Comparison of ENCODE assay signal across 8 mouse cellular contexts in the genomic region with DNA sequence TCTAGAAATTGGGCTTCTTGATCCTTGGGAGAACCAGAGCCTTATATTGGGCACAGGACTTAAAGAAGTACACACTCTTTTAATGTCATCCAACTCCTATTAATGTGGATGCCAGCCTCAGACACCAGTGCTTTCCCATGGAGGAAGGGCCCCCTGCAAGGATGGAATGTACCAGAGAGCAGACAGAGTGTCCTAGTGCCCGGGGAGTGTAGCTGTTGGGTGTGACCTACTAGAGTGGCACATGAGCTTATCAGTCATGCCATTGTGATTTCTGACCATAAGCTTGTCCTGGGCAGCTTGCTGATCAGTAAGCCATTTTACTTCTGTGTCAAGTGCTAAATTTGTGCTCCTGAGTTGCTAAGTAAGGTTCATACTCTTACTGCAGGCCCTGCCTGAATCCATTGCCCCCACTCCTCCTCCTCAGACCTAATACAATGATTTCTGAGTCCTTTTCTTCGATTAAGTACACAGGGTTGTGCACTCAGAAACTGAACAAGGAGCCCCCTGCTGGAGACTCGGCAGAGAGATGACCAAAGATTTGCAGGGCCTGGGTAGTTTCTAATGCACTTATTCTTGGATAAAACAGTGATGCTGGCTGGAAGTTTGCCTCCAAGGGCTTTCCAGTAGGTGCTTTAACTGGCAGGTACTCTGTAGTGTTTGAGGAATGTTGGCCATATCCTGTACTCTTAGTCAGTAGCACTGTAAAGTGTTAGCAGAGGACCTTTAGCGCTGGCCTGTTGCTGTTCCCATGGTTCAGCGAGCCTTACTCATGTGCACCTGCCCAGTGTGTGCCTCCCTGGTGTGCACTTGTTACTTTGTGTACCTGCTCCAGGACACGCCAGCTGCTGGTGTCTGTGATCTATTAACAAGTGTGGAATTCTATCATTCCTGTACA. TPM values are rescaled to one million over a fixed set of nuclear protein-coding genes. Genes with fewer than 3 reads are reported as not detected.
DNase-seq lines count a peak whose midpoint lies in the region; ATAC-seq and TF ChIP-seq lines count a peak whose summit lies in the region.
"Had no signal": no experiment of that assay in that cellular context is flagged by ENCODE, and none has a peak within 500 bp of the region (broad histone marks: within the 10 kb centered on the region; RNA-seq: fewer than 3 reads in every experiment).

No protein-coding gene starts in this region.

- no peak for ATAC-seq in kidney, embryonic 15.5 days (replicated peaks; ENCODE audit: low FRiP score)

- H3K4me2 ChIP-seq in kidney, embryonic 15.5 days = no peak overlapping the region
- H3K4me2 ChIP-seq in CH12.LX (ENCODE audit: insufficient read depth, low read depth, poor library complexity, severe bottlenecking) = no peak overlapping the region
- H3K4me2 ChIP-seq: embryonic facial prominence, embryonic 12.5 days had no signal

- no peak overlapping the region for H3K9ac ChIP-seq in kidney, embryonic 15.5 days
- no peak overlapping the region for H3K9ac ChIP-seq in CH12.LX (ENCODE audit: insufficient read depth, low read depth)
- H3K9ac ChIP-seq: embryonic facial prominence, embryonic 12.5 days had no signal

- WGBS in kidney, embryonic 15.5 days = 59% methylated on average over 6 of the region's 6 CpGs

- no peaks in the 10 kb centered on the region for H3K36me3 ChIP-seq in kidney, embryonic 15.5 days
- no peaks in the 10 kb centered on the region for H3K36me3 ChIP-seq in CH12.LX (replicated peaks in 1 of 2; ENCODE audit: control insufficient read depth in 1 of 2, insufficient read depth in 1 of 2, low read length in 1 of 2)
- H3K36me3 ChIP-seq: embryonic facial prominence, embryonic 12.5 days had no signal

- peak; percentile 7 for DNase-seq in kidney, adult 11 months
- peak; percentile 14 for DNase-seq in 416B (ENCODE audit: low read depth)
- peak; percentile 13 for DNase-seq in CH12.LX (ENCODE audit: extremely low read depth)
- peak; percentile 10 to 18 for DNase-seq in heart, postnatal 36 days
- peak; percentile 19 for DNase-seq in mesoderm, embryonic 11.5 days (ENCODE audit: low read depth, low spot score)
- DNase-seq in spleen, adult 18-20 months = no peak

- H3K9me3 ChIP-seq in kidney, embryonic 15.5 days (replicated peaks) = no peaks in the 10 kb centered on the region
- H3K9me3 ChIP-seq in CH12.LX (replicated peaks; ENCODE audit: low read length) = no peaks in the 10 kb centered on the region
- H3K9me3 ChIP-seq: embryonic facial prominence, embryonic 12.5 days had no signal

- H3K27ac ChIP-seq in kidney, embryonic 15.5 days = no peak overlapping the region
- H3K27ac ChIP-seq in CH12.LX (ENCODE audit: insufficient read depth, low read depth) = no peak overlapping the region
- H3K27ac ChIP-seq: embryonic facial prominence, embryonic 12.5 days had no signal

- 0 out of 2 replicates have a peak, but pooled peaks cover 3% of the 10 kb centered on the region for H3K27me3 ChIP-seq in kidney, embryonic 15.5 days
- peaks cover 33% of the 10 kb centered on the region for H3K27me3 ChIP-seq in CH12.LX (replicated peaks)
- H3K27me3 ChIP-seq: embryonic facial prominence, embryonic 12.5 days had no signal

- TF ChIP-seq RAD21 in CH12.LX (IDR thresholded peaks at IDR 0.05; ENCODE audit: low read depth, low read length) = no peak; the same call in 1 of the 2 replicates

- intact Hi-C loops in heart, postnatal 36 days (cut with DNase I) = loop anchor here (1.0 kb wide), 1 partner anchor 199 kb away; no protein-coding TSS in a partner anchor

- peak; percentile 8 to 58; a peak in 2 of 4 replicates for TF ChIP-seq CTCF in CH12.LX (conservative IDR thresholded peaks at IDR 0.05 in 1 of 2, IDR thresholded peaks at IDR 0.05 in 1 of 2; ENCODE audit: low read depth in 2 of 2, low read length in 2 of 2)

- peaks cover 12% of the 10 kb centered on the region; the same call in 1 of the 2 replicates for H3K4me1 ChIP-seq in kidney, embryonic 15.5 days
- peaks cover 0 to 3% of the 10 kb centered on the region in 2 experiments; a peak in 1 of 4 replicates for H3K4me1 ChIP-seq in CH12.LX (ENCODE audit: control insufficient read depth in 1 of 2, insufficient read depth in 2 of 2)
- H3K4me1 ChIP-seq: embryonic facial prominence, embryonic 12.5 days had no signal

- H3K4me3 ChIP-seq in kidney, embryonic 15.5 days (replicated peaks) = no peak overlapping the region
- no peak overlapping the region for H3K4me3 ChIP-seq in CH12.LX (replicated peaks in 1 of 3; ENCODE audit: low read depth in 2 of 3, low read length in 2 of 3, poor library complexity in 1 of 3)
- H3K4me3 ChIP-seq: embryonic facial prominence, embryonic 12.5 days had no signal

- in situ Hi-C loops in CH12.LX (cut with MboI; ENCODE audit: low pct_ligation_motif_present, low pct_unique_long_range_greater_than_20kb, low sequenced_read_pairs) = no loop called here

- TF ChIP-seq POLR2A in CH12.LX (IDR thresholded peaks at IDR 0.05; ENCODE audit: low read depth, low read length) = no peak

- dilution Hi-C loops in CH12.LX (cut with MboI; ENCODE audit: extremely low pct_ligation_motif_present, extremely low pct_unique_long_range_greater_than_20kb, low sequenced_read_pairs) = no loop called here

- no peak for TF ChIP-seq EP300 in CH12.LX (IDR thresholded peaks at IDR 0.05; ENCODE audit: low read length)

- H3K79me2 ChIP-seq in CH12.LX (replicated peaks; ENCODE audit: control insufficient read depth, extremely low read depth, insufficient read depth, poor library complexity, severe bottlenecking) = no peaks in the 10 kb centered on the region

TF ChIP-seq in CH12.LX, 34 proteins besides CTCF, POLR2A, EP300 and RAD21:
- no peak for TF ChIP-seq UBTF (IDR thresholded peaks at IDR 0.05; ENCODE audit: low read depth, low read length)
- no peak for TF ChIP-seq IRF4 (IDR thresholded peaks at IDR 0.05; ENCODE audit: low read depth, low read length)
- TF ChIP-seq SIN3A (IDR thresholded peaks at IDR 0.05; ENCODE audit: low read length) = no peak
- TF ChIP-seq BHLHE40 (IDR thresholded peaks at IDR 0.05; ENCODE audit: low read depth, low read length) = no peak
- TF ChIP-seq SMC3 (IDR thresholded peaks at IDR 0.05; ENCODE audit: low read depth, low read length) = no peak; the same call in 1 of the 2 replicates
- no peak for TF ChIP-seq MXI1 (IDR thresholded peaks at IDR 0.05; ENCODE audit: low read depth, low read length)
- no peak for TF ChIP-seq CHD1 (IDR thresholded peaks at IDR 0.05; ENCODE audit: low read depth, low read length)
- no peak for TF ChIP-seq JUN (IDR thresholded peaks at IDR 0.05; ENCODE audit: insufficient read depth, low read depth, low read length)
- no peak for TF ChIP-seq ETS1 (conservative IDR thresholded peaks at IDR 0.05; ENCODE audit: low read depth, low read length)
- no peak for TF ChIP-seq POLR2AphosphoS2 (IDR thresholded peaks at IDR 0.05; ENCODE audit: low read depth, low read length)
- TF ChIP-seq MAZ (IDR thresholded peaks at IDR 0.05; ENCODE audit: low read depth, low read length) = no peak
- no peak for TF ChIP-seq MAX (IDR thresholded peaks at IDR 0.05; ENCODE audit: low read length)
- no peak for TF ChIP-seq CHD2 (IDR thresholded peaks at IDR 0.05; ENCODE audit: low read length)
- TF ChIP-seq JUND (conservative IDR thresholded peaks at IDR 0.05; ENCODE audit: low read depth, low read length) = no peak
- TF ChIP-seq MYC (IDR thresholded peaks at IDR 0.05; ENCODE audit: low read depth, low read length) = no peak
- no peak for TF ChIP-seq HCFC1 (IDR thresholded peaks at IDR 0.05; ENCODE audit: low read depth, low read length)
- TF ChIP-seq TBP (conservative IDR thresholded peaks at IDR 0.05; ENCODE audit: low read depth, low read length) = no peak

RNA-seq across cellular contexts. Expression of a gene that starts 25.6 kb away (rescaled TPM):
- 115 and 121 TPM in 2 replicates for polyA plus RNA-seq in kidney, embryonic 15.5 days (2015; fragmentation: Nextera tagmentation; extraction: Ambion mirVana)
- total RNA-seq in CH12.LX (2012; rRNA removed) (0.92 and 0.98 TPM in 2 replicates), CH12.LX (2014; rRNA removed) (0.40 and 0.55 TPM in 2 replicates)
- polyA plus RNA-seq in CH12.LX (2012; ENCODE audit: insufficient read length, low read depth) = 0.33 and 0.71 TPM in 2 replicates
- total RNA-seq in heart, postnatal 36 days (2021) = 100 to 1,000 TPM in 1 of 2 experiments, 10 to 100 TPM in 1; 80.9 to 113 TPM

Comparison
In these comparisons a context has a peak if more than half of its experiments do, and no peak if none do; other contexts are left out.
1. DNase-seq: peak in kidney, adult 11 months (single experiment), 416B (single experiment), CH12.LX (single experiment), heart, postnatal 36 days (2 of 2) and mesoderm, embryonic 11.5 days (single experiment); none in spleen, adult 18-20 months (0 of 2).
2. RNA of a gene that starts 25.6 kb away (total RNA-seq): 80.9 to 113 TPM in heart, postnatal 36 days; 0.40 to 0.98 TPM in CH12.LX; every median in the first group is over 10 times any median in the second.